Mouse (Mus musculus) olfactory bulb, adult 2 months (tissue): Measurements from ENCODE around the gene Mkln1.

Experiments used
- CTCF ChIP-seq: fragments of 200-500 bp; IDR thresholded peaks from 2 replicates; pipeline ENCODE4 v1.5.1; 2012; ENCODE audit warnings: low read depth, mild to moderate bottlenecking, low read length, moderate library complexity; ENCODE audit not compliant: insufficient read depth
- POLR2A ChIP-seq: fragments of 200-500 bp; IDR thresholded peaks from 2 replicates; pipeline ENCODE4 v1.6.1; 2012; ENCODE audit warnings: mild to moderate bottlenecking, low read depth, low read length, moderate library complexity; ENCODE audit not compliant: insufficient read depth

GRCm38 (mm10) chr6:31522478-31522877 lies 123.9 kb downstream of the Mkln1 start:
- TF ChIP-seq POLR2A: no peak
- TF ChIP-seq CTCF: no peak
